Mouse (Mus musculus): ENCODE data around the gene Mrpl38.
"Not testable (repeated sequence)": the region's sequence is repeated elsewhere in the genome, so short reads cannot be mapped to it uniquely, and the experiment has no call there.

The Mrpl38 gene

GRCm38 (mm10) chr11:116096213-116097108 is 42.2 kb downstream of the Mrpl38 start:
- in situ Hi-C loops (cut with MboI; ENCODE audit: low sequenced_read_pairs), result no loop called here

- in situ Hi-C loops (cut with MboI; ENCODE audit: low sequenced_read_pairs), result no loop called here
Measured at GRCm38 (mm10) chr11:116095573-116095972, 43.1 kb downstream of the Mrpl38 start.

DNA sequence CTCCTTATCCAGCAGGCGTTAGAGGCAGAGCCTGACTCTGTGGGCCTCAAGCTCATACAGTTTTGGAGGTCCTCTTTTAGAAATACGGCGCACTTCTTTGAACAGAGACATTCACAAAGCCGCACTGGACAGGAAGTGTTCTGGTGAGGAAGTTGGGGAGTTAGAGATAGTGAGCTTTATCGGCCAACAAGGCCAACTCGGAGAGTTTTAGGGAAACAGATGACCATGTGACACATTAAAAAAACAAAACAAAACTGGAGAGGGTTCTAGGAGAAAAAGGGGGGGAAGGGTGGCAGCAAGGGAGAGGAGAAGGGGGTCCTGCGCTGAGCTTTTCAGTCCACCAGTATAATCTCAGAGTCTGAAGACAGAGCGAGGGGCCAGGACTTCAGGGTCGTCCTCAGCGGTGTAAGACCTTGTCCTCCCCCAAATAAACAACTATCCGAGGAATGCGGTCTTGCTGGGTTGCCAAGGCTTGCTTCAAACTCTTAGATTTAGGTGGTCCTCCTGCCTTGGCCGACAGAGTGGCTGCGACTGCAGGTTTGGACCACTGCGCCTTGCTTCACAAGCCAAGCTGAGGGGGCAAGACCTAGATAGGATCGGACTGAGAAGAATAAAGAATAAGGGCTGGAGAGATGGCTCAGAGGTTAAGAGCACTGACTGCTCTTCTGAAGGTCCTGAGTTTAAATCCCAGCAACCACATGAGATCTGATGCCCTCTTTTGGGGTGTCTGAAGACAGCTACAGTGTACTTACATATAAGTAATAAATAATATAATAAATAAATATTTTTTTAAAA is 44.7 kb downstream of the Mrpl38 start:
- in situ Hi-C loops (cut with MboI; ENCODE audit: low sequenced_read_pairs), result no loop called here

GRCm38 (mm10) chr11:116092959-116093358 is 45.7 kb downstream of the Mrpl38 start:
- in situ Hi-C loops (cut with MboI; ENCODE audit: low sequenced_read_pairs), result not testable (repeated sequence)

GRCm38 (mm10) chr11:116091591-116091990 is 47.1 kb downstream of the Mrpl38 start:
- in situ Hi-C loops (cut with MboI; ENCODE audit: low sequenced_read_pairs), result no loop called here

DNA sequence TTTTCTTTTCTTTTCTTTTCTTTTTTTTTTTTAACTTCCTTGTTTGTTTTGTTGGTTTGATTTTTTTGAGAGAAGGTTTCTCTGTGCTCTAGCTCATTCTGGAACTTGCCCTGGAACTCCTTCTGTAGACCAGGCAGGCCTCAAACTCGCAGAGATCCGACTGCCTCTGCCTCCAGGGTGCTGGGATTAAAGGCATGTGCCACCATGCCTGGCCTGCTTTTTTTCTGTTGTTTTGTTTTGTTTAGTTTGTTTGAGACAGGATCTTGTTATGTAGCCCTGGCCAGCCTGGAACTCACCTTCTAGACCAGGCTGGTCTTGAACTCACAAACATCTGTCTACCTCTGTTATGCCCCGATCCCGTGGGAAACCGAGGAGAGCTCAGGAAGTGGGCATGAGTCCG is 49.1 kb downstream of the Mrpl38 start:
- in situ Hi-C loops (cut with MboI; ENCODE audit: low sequenced_read_pairs), result no loop called here

- in situ Hi-C loops (cut with MboI; ENCODE audit: low sequenced_read_pairs), result no loop called here
Measured at GRCm38 (mm10) chr11:116088741-116089394, 49.8 kb downstream of the Mrpl38 start.

DNA sequence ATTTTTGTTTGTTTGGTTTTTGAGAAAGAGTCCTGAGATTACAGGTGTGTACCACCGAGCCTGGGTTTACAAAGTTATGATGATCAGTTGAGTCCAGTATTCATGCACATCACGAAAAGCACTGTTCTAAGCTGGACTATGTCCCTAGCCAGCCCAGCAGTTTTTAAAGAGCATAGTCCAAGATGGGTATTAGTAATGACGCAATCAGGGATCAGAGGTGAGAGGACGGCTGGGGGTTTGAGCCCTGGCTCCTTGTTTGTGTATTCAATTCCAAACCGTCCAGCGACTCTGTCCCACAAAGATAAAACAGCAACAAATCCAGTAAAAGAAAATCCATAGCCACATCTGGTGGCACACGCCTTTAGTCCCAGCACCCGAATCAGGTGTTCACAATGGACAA is 50.5 kb downstream of the Mrpl38 start:
- in situ Hi-C loops (cut with MboI; ENCODE audit: low sequenced_read_pairs), result no loop called here

GRCm38 (mm10) chr11:116087194-116088130 is 51.2 kb downstream of the Mrpl38 start:
- in situ Hi-C loops (cut with MboI; ENCODE audit: low sequenced_read_pairs), result no loop called here

GRCm38 (mm10) chr11:116086258-116087193 is 52.1 kb downstream of the Mrpl38 start, which contains the start of gene Wbp2:
TSS of gene Wbp2 (minus strand) at chr11:116086995.
- in situ Hi-C loops (cut with MboI; ENCODE audit: low sequenced_read_pairs), result no loop called here

DNA sequence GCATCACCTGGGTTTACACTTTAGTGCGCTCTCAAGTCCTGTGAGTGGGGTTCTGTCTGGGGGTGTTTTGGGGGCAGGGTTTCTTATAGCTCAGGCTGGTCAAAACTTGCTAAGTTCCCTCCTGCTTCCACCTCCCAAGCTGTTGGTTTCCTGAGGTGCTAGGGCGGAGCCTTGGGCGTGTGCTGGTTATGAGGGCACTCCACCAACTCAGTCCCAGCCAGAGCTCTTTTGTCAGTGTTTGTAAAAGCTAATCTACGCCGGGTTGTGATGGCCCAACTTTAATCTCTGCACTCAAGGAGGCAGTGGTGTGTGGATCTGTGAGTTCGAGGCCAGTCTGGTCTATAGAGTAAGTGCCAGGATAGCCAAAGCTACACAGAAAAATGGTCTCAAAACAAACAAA is 54.5 kb downstream of the Mrpl38 start:
- in situ Hi-C loops (cut with MboI; ENCODE audit: low sequenced_read_pairs), result no loop called here

DNA sequence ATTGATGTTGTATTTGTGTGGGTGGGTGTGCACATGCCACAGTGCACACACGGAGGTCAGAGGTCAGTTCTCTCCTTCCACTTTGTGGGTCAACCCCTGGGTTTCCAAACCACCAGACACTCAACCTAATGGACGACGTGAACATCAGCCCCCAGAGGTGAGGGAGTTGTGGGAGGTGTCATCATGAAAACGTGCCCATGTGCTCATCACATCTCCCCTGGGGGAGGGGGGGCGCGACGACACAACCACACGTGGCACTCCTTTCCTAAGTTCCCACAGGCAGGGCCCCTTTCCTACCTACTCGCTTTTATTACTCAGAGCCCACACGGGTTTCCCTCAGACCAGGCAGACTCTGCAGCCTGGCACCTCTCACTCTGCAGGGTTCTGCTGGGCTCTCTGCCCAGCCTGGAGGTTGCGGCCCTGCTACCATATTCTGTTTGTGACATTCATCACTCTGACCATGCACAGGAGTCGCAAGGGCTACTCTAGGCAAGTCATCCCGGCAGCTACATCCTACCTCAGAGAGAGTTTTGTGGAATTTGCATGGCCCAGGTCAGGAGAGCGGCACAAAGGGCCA is 55.5 kb downstream of the Mrpl38 start:
- in situ Hi-C loops (cut with MboI; ENCODE audit: low sequenced_read_pairs), result no loop called here
